Mouse (Mus musculus) midbrain, postnatal 0 days (tissue): ENCODE data around the gene Atf1. TPM values are rescaled to one million over a fixed set of nuclear protein-coding genes. Genes with fewer than 3 reads are reported as not detected.
"Not testable (repeated sequence)": the region's sequence is repeated elsewhere in the genome, so short reads cannot be mapped to it uniquely, and the experiment has no call there.

Experiments used
- ATAC-seq: fragments of 200-750 bp; cut with Nextera tagmentation; 2 replicates; pipeline ENCODE4 v1.8.0; 2017; ENCODE audit warnings: moderate number of reproducible peaks, mild to moderate bottlenecking, moderate TSS enrichment, moderate library complexity; ENCODE audit not compliant: low FRiP score
- DNase-seq: peaks from one replicate; pipeline ENCODE4 v3.0.0-alpha.2; 2015; ENCODE audit warnings: low spot score
- H3K27ac ChIP-seq: fragments of 300-500 bp; sonication (generic); 2 replicates; pipeline ENCODE4 v1.5.1; 2014; ENCODE audit warnings: low read depth, mild to moderate bottlenecking, low read length, mixed read lengths
- H3K27me3 ChIP-seq: fragments of 300-500 bp; sonication (generic); 2 replicates; pipeline ENCODE4 v1.6.1; 2014; ENCODE audit warnings: low read length, control low read depth, mixed read lengths; ENCODE audit not compliant: insufficient read depth
- H3K36me3 ChIP-seq: fragments of 300-500 bp; sonication (generic); 2 replicates; pipeline ENCODE4 v1.6.1; 2014; ENCODE audit warnings: low read length, control low read depth, mixed read lengths; ENCODE audit not compliant: insufficient read depth
- H3K4me1 ChIP-seq: fragments of 300-500 bp; sonication (generic); 2 replicates; pipeline ENCODE4 v1.6.1; 2014; ENCODE audit warnings: mild to moderate bottlenecking, control low read depth, antibody characterized with exemption, low read length, mixed read lengths; ENCODE audit not compliant: insufficient read depth
- H3K4me2 ChIP-seq: fragments of 300-500 bp; sonication (generic); 2 replicates; pipeline ENCODE4 v1.6.1; 2014; ENCODE audit warnings: low read depth, mild to moderate bottlenecking, low read length, mixed read lengths; ENCODE audit not compliant: poor library complexity, severe bottlenecking
- H3K4me3 ChIP-seq: fragments of 300-500 bp; sonication (generic); 2 replicates; pipeline ENCODE4 v1.5.1; 2014; ENCODE audit warnings: low read depth, mild to moderate bottlenecking, low read length, moderate library complexity
- H3K9ac ChIP-seq: fragments of 300-500 bp; sonication (generic); replicated peaks from 2 replicates; pipeline ENCODE4 v1.6.1; 2014; ENCODE audit warnings: mild to moderate bottlenecking, low read length, moderate library complexity, mixed read lengths; ENCODE audit not compliant: poor library complexity, severe bottlenecking
- H3K9me3 ChIP-seq: fragments of 300-500 bp; sonication (generic); 2 replicates; pipeline ENCODE4 v1.6.1; 2016; ENCODE audit warnings: low read length, control low read depth
- CTCF ChIP-seq: IDR thresholded peaks from 2 replicates; pipeline ENCODE4 v1.5.1; 2016; ENCODE audit warnings: antibody characterized with exemption, mild to moderate bottlenecking
- WGBS: fragments of 180-500 bp; shearing (Covaris S2); extraction: QIAGEN DNeasy Blood & Tissue Kit; methylation state at CpG from one replicate; pipeline ENCODE4 v1.1.7; 2014; 5-methylcytosine and 5-hydroxymethylcytosine counted together
- polyA plus RNA-seq: library from polyadenylated mRNA; unstranded; fragments of >200 nt; fragmentation: Nextera tagmentation; extraction: Ambion mirVana; gene quantifications from 2 replicates; pipeline ENCODE4 v1.2.1, GENCODE M21; 2015
- total RNA-seq: library from RNA; depleted of rRNA; stranded (reverse); fragments of >200 nt; gene quantifications from 2 replicates; pipeline ENCODE4 v1.2.3, GENCODE M21; 2014

Atf1 gene
- total and polyA plus RNA-seq, 2 experiments from 2014 or later, result 9.8 to 15.8 TPM

DNA sequence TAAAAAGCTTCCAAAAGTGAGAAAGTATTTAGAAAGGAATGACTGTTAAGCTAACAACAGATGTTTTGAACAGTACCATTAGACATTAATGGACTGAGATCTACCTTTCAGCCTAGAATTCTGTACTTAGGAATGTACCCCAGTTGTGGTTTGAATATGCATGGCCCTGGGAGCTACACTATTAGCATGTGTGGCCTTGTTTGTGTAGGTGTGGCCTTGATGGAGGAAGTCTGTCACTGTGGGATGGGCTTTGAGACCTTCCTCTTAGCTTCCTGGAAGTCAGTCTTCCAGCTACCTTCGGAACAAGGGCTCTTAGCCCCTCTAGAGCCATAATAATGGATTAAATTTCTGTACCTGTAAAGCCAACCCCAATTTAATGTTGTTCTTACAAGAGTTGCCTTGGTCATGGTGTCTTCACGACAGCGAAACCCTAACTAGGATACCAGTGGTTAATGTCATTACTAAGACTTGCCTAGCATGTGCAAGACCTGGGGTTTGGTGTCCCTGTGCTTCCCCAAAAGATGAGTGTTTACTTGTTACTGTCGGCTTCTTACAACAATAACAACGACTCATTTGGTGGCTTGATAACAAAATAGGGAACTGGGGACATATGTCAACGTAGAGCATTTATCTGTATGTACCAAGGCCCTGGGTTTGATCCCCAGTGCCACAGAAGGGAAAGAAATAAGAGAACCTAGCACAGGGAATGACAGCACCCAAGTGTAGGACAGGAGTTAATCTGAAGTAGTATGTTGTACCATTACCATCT is 21.2 kb downstream of the Atf1 start:
- peaks cover 29% of the 10 kb centered on the region for H3K36me3 ChIP-seq
- WGBS, result 95% methylated on average over 6 of the region's 6 CpGs

DNA sequence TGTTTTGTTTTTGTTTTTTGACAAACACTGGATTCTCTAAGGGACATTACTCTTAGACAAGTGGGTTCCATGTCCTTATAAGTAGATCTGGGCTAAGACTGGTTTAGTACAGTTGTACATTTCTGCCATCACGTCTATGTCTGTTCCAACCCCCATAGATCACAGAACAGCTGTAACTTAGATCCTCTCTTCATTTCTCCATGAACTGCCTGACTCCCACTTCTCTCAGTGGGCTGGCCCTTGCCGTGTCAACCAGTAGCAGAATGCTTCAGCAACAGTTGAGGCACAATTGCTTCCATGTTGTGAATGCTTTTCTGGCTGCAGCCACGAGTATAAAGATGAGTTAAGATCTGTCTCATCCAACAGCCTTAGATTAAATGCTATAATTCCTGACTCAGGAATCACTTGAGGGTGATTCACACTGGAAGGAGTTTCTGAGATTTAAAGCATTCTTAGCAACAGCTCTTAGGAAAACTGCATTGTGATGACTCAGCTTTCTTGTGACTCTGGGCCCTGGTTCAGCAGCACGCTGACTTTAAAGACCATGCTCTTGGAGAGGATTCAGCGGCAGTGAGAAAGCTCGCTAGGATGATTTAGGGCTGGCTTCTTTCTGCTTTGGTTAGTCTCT is 23.6 kb downstream of the Atf1 start:
- no peak for DNase-seq
- no peaks in the 10 kb centered on the region for H3K9me3 ChIP-seq
- no peak overlapping the region for H3K9ac ChIP-seq
- peaks cover 39% of the 10 kb centered on the region for H3K36me3 ChIP-seq
- 88% methylated on average over 6 of the region's 6 CpGs for WGBS
- H3K4me3 ChIP-seq, result no peak overlapping the region
- TF ChIP-seq CTCF, result no peak
- no peak overlapping the region for H3K27ac ChIP-seq
- H3K27me3 ChIP-seq, result no peaks in the 10 kb centered on the region
- H3K4me2 ChIP-seq, result no peak overlapping the region
- no peaks in the 10 kb centered on the region for H3K4me1 ChIP-seq
- ATAC-seq, result no peak

More for the DNA sequence above, 21.2 kb downstream of the Atf1 start:
- DNase-seq, result no peak
- H3K4me1 ChIP-seq, result no peaks in the 10 kb centered on the region
- H3K4me2 ChIP-seq, result no peak overlapping the region
- no peak overlapping the region for H3K27ac ChIP-seq
- H3K9ac ChIP-seq, result no peak overlapping the region
- no peak overlapping the region for H3K4me3 ChIP-seq
- no peak for ATAC-seq
- no peak for TF ChIP-seq CTCF
- H3K27me3 ChIP-seq, result no peaks in the 10 kb centered on the region
- no peaks in the 10 kb centered on the region for H3K9me3 ChIP-seq

DNA sequence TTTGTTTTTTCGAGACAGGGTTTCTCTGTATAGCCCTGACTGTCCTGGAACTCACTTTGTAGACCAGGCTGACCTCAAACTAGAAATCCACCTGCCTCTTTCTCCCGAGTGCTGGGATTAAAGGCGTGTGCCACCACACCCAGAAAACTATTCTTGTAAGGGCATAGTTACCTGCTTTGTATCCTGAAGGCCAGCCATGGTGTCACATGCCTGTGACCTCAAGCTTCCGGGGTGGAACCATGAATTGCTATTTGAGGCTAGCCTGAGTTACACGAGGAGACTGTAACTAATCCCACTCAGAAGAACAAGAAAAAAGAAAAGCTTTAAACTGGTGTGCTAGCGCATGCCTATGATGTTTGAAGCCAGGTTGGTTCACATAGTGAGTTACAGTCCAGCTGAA is 28.8 kb downstream of the Atf1 start:
- Histone ChIP-seq H3K36me3 (peaks cover 49% of the 10 kb centered on the region), H3K9me3 (no peaks in the 10 kb centered on the region), H3K27ac (no peak overlapping the region), H3K4me2 (no peak overlapping the region), H3K27me3 (no peaks in the 10 kb centered on the region), H3K4me1 (no peaks in the 10 kb centered on the region), H3K9ac (no peak overlapping the region), H3K4me3 (no peak overlapping the region)
- no peak for TF ChIP-seq CTCF
- 89% methylated on average over 6 of the region's 6 CpGs for WGBS
- ATAC-seq (no peak), DNase-seq (no peak)

DNA sequence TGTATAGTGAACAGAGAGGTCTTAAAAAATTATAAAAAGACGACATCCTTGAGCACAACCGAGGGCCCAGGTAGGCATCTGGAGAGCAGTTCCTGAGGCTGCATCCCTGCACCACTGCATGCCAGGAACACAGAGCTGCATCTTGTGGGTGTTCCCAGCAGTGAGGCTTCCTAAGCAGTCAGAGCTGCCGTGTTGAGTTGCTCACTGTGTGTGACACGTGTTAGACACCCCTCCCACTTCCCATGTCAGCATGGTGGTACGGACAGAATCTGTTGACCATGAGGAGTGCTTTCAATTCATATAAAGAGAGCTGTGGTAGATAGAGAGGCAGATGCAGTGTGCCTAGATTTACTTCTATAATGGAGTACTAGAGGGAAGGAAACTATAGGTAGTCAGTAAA is 29.7 kb downstream of the Atf1 start:
- no peak overlapping the region for H3K9ac ChIP-seq
- H3K27ac ChIP-seq, result no peak overlapping the region
- H3K9me3 ChIP-seq, result no peaks in the 10 kb centered on the region
- no peaks in the 10 kb centered on the region for H3K4me1 ChIP-seq
- no peak overlapping the region for H3K4me2 ChIP-seq
- DNase-seq (no peak), ATAC-seq (no peak)
- peaks cover 51% of the 10 kb centered on the region for H3K36me3 ChIP-seq
- WGBS, result 86% methylated on average over 5 of the region's 5 CpGs
- H3K4me3 ChIP-seq, result no peak overlapping the region
- TF ChIP-seq CTCF, result no peak
- H3K27me3 ChIP-seq, result no peaks in the 10 kb centered on the region

DNA sequence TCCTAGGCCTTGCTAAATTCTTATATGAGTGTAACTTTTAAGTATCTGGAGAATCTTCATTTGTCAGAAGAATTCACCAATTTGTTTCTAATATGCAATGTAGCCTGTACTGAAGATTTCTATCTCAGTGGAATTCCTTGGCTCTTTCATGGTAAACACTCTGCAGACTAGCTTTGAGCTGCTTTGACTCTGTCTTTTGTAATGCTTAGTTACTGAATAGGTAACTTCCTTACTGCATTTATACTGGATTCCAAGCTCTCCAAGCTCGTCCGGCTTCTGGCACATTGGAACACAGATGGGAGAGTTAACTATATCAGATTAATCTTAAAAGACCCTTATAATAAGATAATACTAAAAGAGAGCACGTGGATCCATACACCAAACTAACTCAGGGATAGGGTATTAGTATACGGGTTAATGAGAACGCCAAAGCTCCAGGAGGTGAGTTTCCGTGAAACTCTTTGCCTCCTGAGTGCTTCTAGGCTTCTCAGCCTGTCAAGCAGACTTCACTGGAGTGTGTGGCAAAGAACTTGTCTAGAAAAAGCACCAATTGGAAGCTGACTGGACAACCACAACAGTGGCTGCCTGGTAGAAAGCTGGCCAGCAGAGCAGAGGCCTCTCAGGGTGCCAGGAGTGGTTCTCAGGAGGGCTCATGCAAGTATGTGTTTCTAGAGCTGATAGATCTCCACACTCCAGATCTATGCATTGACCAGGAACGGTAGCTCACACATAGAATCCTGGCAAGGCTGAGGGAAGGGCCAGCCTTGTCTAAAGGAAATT is 31.2 kb downstream of the Atf1 start:
- no peak for TF ChIP-seq CTCF
- 95% methylated on average over 7 of the region's 7 CpGs for WGBS
- no peak for ATAC-seq
- H3K4me1 ChIP-seq, result no peaks in the 10 kb centered on the region
- H3K9ac ChIP-seq, result no peak overlapping the region
- no peak overlapping the region for H3K4me3 ChIP-seq
- no peak overlapping the region for H3K27ac ChIP-seq
- no peak for DNase-seq
- H3K4me2 ChIP-seq, result no peak overlapping the region
- H3K36me3 ChIP-seq, result peaks cover 40% of the 10 kb centered on the region
- no peaks in the 10 kb centered on the region for H3K9me3 ChIP-seq
- H3K27me3 ChIP-seq, result no peaks in the 10 kb centered on the region

DNA sequence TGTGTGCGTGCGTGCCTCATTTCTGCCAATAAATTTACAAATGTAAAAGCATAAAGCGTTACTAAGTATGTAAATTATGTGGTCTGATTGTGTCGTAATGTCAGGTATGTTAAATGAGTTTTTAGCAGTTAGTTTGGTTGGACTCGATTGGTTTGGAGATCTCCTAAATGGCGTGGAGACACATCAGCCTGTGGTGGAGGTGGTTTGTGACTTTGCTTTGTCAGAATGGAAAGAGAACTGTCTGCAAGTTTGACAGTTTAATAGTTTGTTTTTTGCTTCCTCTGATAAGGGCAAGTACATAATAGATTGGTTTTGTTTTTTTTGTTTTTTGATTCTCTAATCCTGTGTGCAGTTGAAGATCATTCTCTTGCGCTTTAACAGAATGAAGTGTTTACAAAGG is 32.7 kb downstream of the Atf1 start:
- not testable (repeated sequence) for DNase-seq, ATAC-seq, H3K27ac ChIP-seq

More for the DNA sequence above, 32.7 kb downstream of the Atf1 start:
- peaks cover 26% of the 10 kb centered on the region for H3K36me3 ChIP-seq
- WGBS, result 91% methylated on average over 6 of the region's 7 CpGs
- not testable (repeated sequence) for H3K9me3 ChIP-seq, H3K9ac ChIP-seq, H3K4me1 ChIP-seq, H3K4me3 ChIP-seq, H3K27me3 ChIP-seq, H3K4me2 ChIP-seq
